Mouse (Mus musculus) lung, embryonic 15.5 days (tissue): ENCODE data around the gene Dpf2. TPM values are rescaled to one million over a fixed set of nuclear protein-coding genes. Genes with fewer than 3 reads are reported as not detected.
"Not testable (repeated sequence)": the region's sequence is repeated elsewhere in the genome, so short reads cannot be mapped to it uniquely, and the experiment has no call there.

ENCODE experiments used
- ATAC-seq: fragments of 200-750 bp; cut with Nextera tagmentation; 2 replicates; pipeline ENCODE4 v1.8.0; 2017; ENCODE audit warnings: moderate number of reproducible peaks, borderline replicate concordance; ENCODE audit not compliant: low FRiP score, low TSS enrichment; ENCODE audit errors: extremely low read depth
- H3K27ac ChIP-seq: fragments of 300-500 bp; sonication (generic); 2 replicates; pipeline ENCODE4 v1.5.1; 2015; ENCODE audit warnings: moderate library complexity, mild to moderate bottlenecking, inconsistent platforms
- H3K27me3 ChIP-seq: fragments of 300-500 bp; sonication (generic); 2 replicates; pipeline ENCODE4 v1.6.1; 2015; ENCODE audit warnings: inconsistent platforms
- H3K36me3 ChIP-seq: fragments of 300-500 bp; sonication (generic); 2 replicates; pipeline ENCODE4 v1.6.1; 2015; ENCODE audit warnings: inconsistent platforms
- H3K4me1 ChIP-seq: fragments of 300-500 bp; sonication (generic); 2 replicates; pipeline ENCODE4 v1.6.1; 2015; ENCODE audit warnings: inconsistent platforms
- H3K4me2 ChIP-seq: fragments of 300-500 bp; sonication (generic); 2 replicates; pipeline ENCODE4 v1.6.1; 2015; ENCODE audit warnings: inconsistent platforms, mild to moderate bottlenecking, moderate library complexity
- H3K4me3 ChIP-seq: fragments of 300-500 bp; sonication (generic); 2 replicates; pipeline ENCODE4 v1.5.1; 2015; ENCODE audit warnings: mild to moderate bottlenecking, inconsistent platforms
- H3K9ac ChIP-seq: fragments of 300-500 bp; sonication (generic); 2 replicates; pipeline ENCODE4 v1.6.1; 2015; ENCODE audit warnings: inconsistent platforms
- H3K9me3 ChIP-seq: fragments of 300-500 bp; sonication (generic); 2 replicates; pipeline ENCODE4 v1.6.1; 2016; ENCODE audit warnings: inconsistent platforms
- WGBS: fragments of 180-500 bp; shearing (Covaris S2); methylation state at CpG from one replicate; pipeline ENCODE4 v1.1.7; 2015; 5-methylcytosine and 5-hydroxymethylcytosine counted together
- polyA plus RNA-seq: library from polyadenylated mRNA; unstranded; fragments of >200 nt; fragmentation: Nextera tagmentation; extraction: Ambion mirVana; gene quantifications from 2 replicates; pipeline ENCODE4 v1.2.1, GENCODE M21; 2015

Gene Dpf2
- polyA plus RNA-seq, 1 experiment from 2014 or later = 147 TPM

GRCm38 (mm10) chr19:5891521-5892258 is 21.1 kb downstream of the Dpf2 start:
- no peaks in the 10 kb centered on the region for H3K9me3 ChIP-seq
- peaks cover 22% of the 10 kb centered on the region for H3K4me1 ChIP-seq
- H3K4me2 ChIP-seq = no peak overlapping the region
- no peak overlapping the region for H3K4me3 ChIP-seq
- no peaks in the 10 kb centered on the region for H3K27me3 ChIP-seq
- 87% methylated on average over 12 of the region's 12 CpGs for WGBS
- ATAC-seq = no peak
- no peak overlapping the region for H3K27ac ChIP-seq
- H3K36me3 ChIP-seq = peaks cover 15% of the 10 kb centered on the region
- no peak overlapping the region for H3K9ac ChIP-seq

GRCm38 (mm10) chr19:5889211-5889610 is 23.6 kb downstream of the Dpf2 start:
- no peaks in the 10 kb centered on the region for H3K9me3 ChIP-seq
- no peaks in the 10 kb centered on the region for H3K36me3 ChIP-seq
- ATAC-seq = no peak
- 46% methylated on average over 4 of the region's 4 CpGs for WGBS
- H3K27me3 ChIP-seq = no peaks in the 10 kb centered on the region
- H3K4me3 ChIP-seq = no peak overlapping the region
- no peak overlapping the region for H3K27ac ChIP-seq
- H3K4me1 ChIP-seq = peaks cover 16% of the 10 kb centered on the region
- no peak overlapping the region for H3K9ac ChIP-seq
- no peak overlapping the region for H3K4me2 ChIP-seq

- 60% methylated on average over 3 of the region's 3 CpGs for WGBS
- no peak for ATAC-seq
Observed at GRCm38 (mm10) chr19:5887234-5887815, 25.5 kb downstream of the Dpf2 start.

GRCm38 (mm10) chr19:5885838-5886237 is 27.0 kb downstream of the Dpf2 start:
- H3K27ac ChIP-seq = no peak overlapping the region
- 60% methylated on average over 4 of the region's 4 CpGs for WGBS

More at GRCm38 (mm10) chr19:5887234-5887815, 25.5 kb downstream of the Dpf2 start:
- no peak overlapping the region for H3K9ac ChIP-seq
- no peak overlapping the region for H3K4me2 ChIP-seq
- H3K36me3 ChIP-seq = no peaks in the 10 kb centered on the region
- H3K4me3 ChIP-seq = no peak overlapping the region
- no peaks in the 10 kb centered on the region for H3K9me3 ChIP-seq
- no peak overlapping the region for H3K27ac ChIP-seq
- 0 out of 2 replicates have a peak, but pooled peaks cover 3% of the 10 kb centered on the region for H3K4me1 ChIP-seq
- H3K27me3 ChIP-seq = no peaks in the 10 kb centered on the region

GRCm38 (mm10) chr19:5883935-5884334 is 28.9 kb downstream of the Dpf2 start:
- Histone ChIP-seq H3K9ac (peak overlapping the region; percentile 13; the same call in 1 of the 2 replicates), H3K27me3 (no peaks in the 10 kb centered on the region), H3K4me2 (no peak overlapping the region), H3K4me1 (peaks cover under 1% of the 10 kb centered on the region; the same call in 1 of the 2 replicates), H3K4me3 (no peak overlapping the region), H3K36me3 (no peaks in the 10 kb centered on the region), H3K9me3 (no peaks in the 10 kb centered on the region), H3K27ac (no peak overlapping the region)
- no peak for ATAC-seq
- WGBS = 18% methylated on average over 1 of the region's 1 CpGs

More at GRCm38 (mm10) chr19:5885838-5886237, 27.0 kb downstream of the Dpf2 start:
- H3K4me3 ChIP-seq = no peak overlapping the region
- H3K27me3 ChIP-seq = no peaks in the 10 kb centered on the region
- no peaks in the 10 kb centered on the region for H3K36me3 ChIP-seq
- no peaks in the 10 kb centered on the region for H3K9me3 ChIP-seq
- H3K9ac ChIP-seq = no peak overlapping the region
- no peak for ATAC-seq
- H3K4me2 ChIP-seq = no peak overlapping the region
- no peaks in the 10 kb centered on the region for H3K4me1 ChIP-seq

GRCm38 (mm10) chr19:5882079-5882478 is 30.7 kb downstream of the Dpf2 start:
- 70% methylated on average over 5 of the region's 5 CpGs for WGBS
- not testable (repeated sequence) for H3K9me3 ChIP-seq, H3K27ac ChIP-seq, H3K9ac ChIP-seq, ATAC-seq, H3K4me3 ChIP-seq, H3K27me3 ChIP-seq, H3K36me3 ChIP-seq, H3K4me2 ChIP-seq
- peaks cover 18% of the 10 kb centered on the region for H3K4me1 ChIP-seq

- no peak for ATAC-seq
- H3K27ac ChIP-seq = no peak overlapping the region
- no peak overlapping the region for H3K9ac ChIP-seq
- no peaks in the 10 kb centered on the region for H3K36me3 ChIP-seq
- H3K4me1 ChIP-seq = peaks cover 18% of the 10 kb centered on the region
- H3K4me2 ChIP-seq = no peak overlapping the region
- no peaks in the 10 kb centered on the region for H3K27me3 ChIP-seq
- H3K4me3 ChIP-seq = no peak overlapping the region
- no peaks in the 10 kb centered on the region for H3K9me3 ChIP-seq
- WGBS = 93% methylated on average over 6 of the region's 6 CpGs
Observed at GRCm38 (mm10) chr19:5881155-5881554, 31.7 kb downstream of the Dpf2 start.

- WGBS = 88% methylated on average over 7 of the region's 7 CpGs
- H3K4me2 ChIP-seq = no peak overlapping the region
- H3K9ac ChIP-seq = no peak overlapping the region
- H3K4me3 ChIP-seq = no peak overlapping the region
- peaks cover 24% of the 10 kb centered on the region for H3K4me1 ChIP-seq
- H3K27me3 ChIP-seq = no peaks in the 10 kb centered on the region
- ATAC-seq = no peak
- H3K27ac ChIP-seq = no peak overlapping the region
- no peaks in the 10 kb centered on the region for H3K9me3 ChIP-seq
- no peaks in the 10 kb centered on the region for H3K36me3 ChIP-seq
Observed at GRCm38 (mm10) chr19:5879735-5880134, 33.1 kb downstream of the Dpf2 start.

- Histone ChIP-seq H3K27me3 (no peaks in the 10 kb centered on the region), H3K9ac (no peak overlapping the region), H3K27ac (no peak overlapping the region), H3K9me3 (no peaks in the 10 kb centered on the region), H3K36me3 (no peaks in the 10 kb centered on the region), H3K4me1 (peaks cover 28% of the 10 kb centered on the region), H3K4me2 (0 out of 2 replicates have a peak overlapping the region, but pooled peaks have one; percentile 45), H3K4me3 (no peak overlapping the region)
- whole genome bisulfite sequencing = 65% methylated on average over 3 of the region's 3 CpGs
- ATAC-seq = no peak
Observed at GRCm38 (mm10) chr19:5878916-5879315, 33.9 kb downstream of the Dpf2 start.

- Histone ChIP-seq H3K4me2 (peak overlapping the region; percentile 45; the same call in 1 of the 2 replicates), H3K9ac (peak overlapping the region; percentile 31; the same call in 1 of the 2 replicates), H3K4me3 (0 out of 2 replicates have a peak overlapping the region, but pooled peaks have one; percentile 21), H3K36me3 (no peaks in the 10 kb centered on the region), H3K4me1 (peaks cover 34% of the 10 kb centered on the region), H3K9me3 (no peaks in the 10 kb centered on the region), H3K27me3 (no peaks in the 10 kb centered on the region), H3K27ac (peak overlapping the region; percentile 87; the same call in 1 of the 2 replicates)
- WGBS = 37% methylated on average over 7 of the region's 7 CpGs
- ATAC-seq = no peak
Observed at GRCm38 (mm10) chr19:5878362-5878722, 34.5 kb downstream of the Dpf2 start.

GRCm38 (mm10) chr19:5877618-5878361 is 35.0 kb downstream of the Dpf2 start, which contains the start of gene Slc25a45:
TSS of gene Slc25a45 (plus strand) at chr19:5877808.
- Histone ChIP-seq H3K9me3 (no peaks in the 10 kb centered on the region), H3K9ac (peak within 1 kb of the TSS; percentile 31), H3K4me2 (peak within 1 kb of the TSS; percentile 45), H3K27ac (peak within 1 kb of the TSS; percentile 87), H3K4me1 (peaks cover 39% of the 10 kb centered on the region), H3K36me3 (0 out of 2 replicates have a peak, but pooled peaks cover 3% of the 10 kb centered on the region), H3K27me3 (no peaks in the 10 kb centered on the region), H3K4me3 (peak within 1 kb of the TSS; percentile 21)
- WGBS = 38% methylated on average over 15 of the region's 15 CpGs
- ATAC-seq = peak; percentile 53
